Mouse (Mus musculus) erythroblast, embryonic 14.5 days (primary cell): ENCODE data around the gene Olfr995. TPM values are rescaled to one million over a fixed set of nuclear protein-coding genes. Genes with fewer than 3 reads are reported as not detected.

Experiments used
- H3K27me3 ChIP-seq: 2 replicates; pipeline ENCODE4 v1.6.1; 2012; ENCODE audit warnings: inconsistent platforms; ENCODE audit not compliant: control insufficient read depth
- H3K36me3 ChIP-seq: 2 replicates; pipeline ENCODE4 v1.6.1; 2012; ENCODE audit warnings: mild to moderate bottlenecking, inconsistent platforms; ENCODE audit not compliant: control insufficient read depth
- H3K4me1 ChIP-seq: 2 replicates; pipeline ENCODE4 v1.6.1; 2012; ENCODE audit warnings: inconsistent platforms; ENCODE audit not compliant: control insufficient read depth
- H3K4me3 ChIP-seq: replicated peaks from 2 replicates; pipeline ENCODE3; 2012; ENCODE audit warnings: moderate library complexity, mild to moderate bottlenecking, inconsistent platforms
- H3K9me3 ChIP-seq: 2 replicates; pipeline ENCODE4 v1.6.1; 2012; ENCODE audit warnings: low read length, inconsistent platforms, mixed read lengths; ENCODE audit not compliant: control insufficient read depth
- GATA1 ChIP-seq: IDR thresholded peaks from 2 replicates; pipeline ENCODE4 v1.6.1; 2012; ENCODE audit warnings: low read length, inconsistent platforms, mixed read lengths
- TAL1 ChIP-seq: IDR thresholded peaks from 3 replicates; pipeline ENCODE4 v1.6.1; 2012; ENCODE audit warnings: low read length, inconsistent platforms, mixed read lengths
- polyA plus RNA-seq: library from polyadenylated mRNA; stranded (reverse); fragments of >175 nt; gene quantifications from 2 replicates; pipeline ENCODE4 v1.2.3, GENCODE M21; 2012

The Olfr995 gene
- polyA plus RNA-seq: not detected in 2 replicates

DNA sequence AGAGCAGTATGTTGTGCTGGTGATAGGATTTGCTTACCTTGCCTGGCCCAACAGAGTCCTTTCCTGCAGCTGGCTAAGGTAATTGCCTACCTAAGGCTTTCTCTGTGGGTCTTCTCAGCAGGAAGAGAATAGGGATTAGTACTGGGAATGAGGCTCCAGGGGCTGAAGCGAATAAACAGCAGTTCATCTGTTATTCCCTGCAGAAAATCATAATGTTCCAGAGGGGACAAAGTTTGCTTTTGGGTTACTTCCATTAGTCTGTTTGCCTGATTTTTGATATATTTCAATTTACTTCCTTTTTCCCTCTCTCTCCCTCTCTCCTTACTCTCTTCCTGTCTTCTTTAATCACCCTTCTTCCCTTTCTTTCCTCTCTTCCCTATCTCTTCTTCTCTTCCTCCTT, at the start of gene Olfr995:
Gene Olfr995 (minus strand): TSS at position 101 of the 400 bp plus-strand sequence.
- TF ChIP-seq TAL1 (no peak), GATA1 (no peak)

GRCm38 (mm10) chr2:85490396-85490795, 47.0 kb upstream of the Olfr995 start:
- H3K36me3 ChIP-seq: no peaks in the 10 kb centered on the region
- no peaks in the 10 kb centered on the region for H3K27me3 ChIP-seq
- no peaks in the 10 kb centered on the region; the same call in 1 of the 2 replicates for H3K9me3 ChIP-seq
- H3K4me1 ChIP-seq: no peaks in the 10 kb centered on the region
- TF ChIP-seq GATA1 (no peak), TAL1 (no peak)
- H3K4me3 ChIP-seq: no peak overlapping the region

More for the DNA sequence above, at the start of gene Olfr995:
- Histone ChIP-seq H3K9me3 (no peaks in the 10 kb centered on the region), H3K27me3 (no peaks in the 10 kb centered on the region), H3K4me1 (no peaks in the 10 kb centered on the region), H3K36me3 (no peaks in the 10 kb centered on the region), H3K4me3 (no peak within 1 kb of the TSS)

- no peaks in the 10 kb centered on the region for H3K27me3 ChIP-seq
- no peak for TF ChIP-seq TAL1
- TF ChIP-seq GATA1: no peak
- no peaks in the 10 kb centered on the region for H3K36me3 ChIP-seq
- no peak overlapping the region for H3K4me3 ChIP-seq
- no peaks in the 10 kb centered on the region; the same call in 1 of the 2 replicates for H3K9me3 ChIP-seq
- no peaks in the 10 kb centered on the region for H3K4me1 ChIP-seq
These were observed 23.4 kb upstream of the Olfr995 start for GRCm38 (mm10) chr2:85466801-85467325.

DNA sequence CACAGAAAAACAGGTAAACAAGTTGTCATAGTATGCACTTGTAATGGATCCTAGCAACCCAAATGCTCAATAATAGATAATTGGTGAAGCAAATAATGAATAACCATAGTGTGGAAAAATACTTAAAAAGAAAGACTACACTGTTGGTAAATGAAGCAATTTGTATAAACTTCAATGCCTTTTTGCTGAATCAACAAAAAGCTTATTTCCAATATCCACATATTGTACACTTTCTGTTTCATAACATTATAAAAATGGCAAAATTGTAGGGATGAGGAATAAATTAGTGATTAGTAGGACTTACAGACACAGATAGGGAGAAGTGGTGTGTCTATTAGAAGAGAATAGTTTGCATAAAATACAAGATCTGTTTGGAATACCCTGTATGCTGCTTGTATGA, 893 bp downstream of the Olfr995 start:
- Histone ChIP-seq H3K36me3 (no peaks in the 10 kb centered on the region), H3K27me3 (no peaks in the 10 kb centered on the region), H3K9me3 (no peaks in the 10 kb centered on the region), H3K4me3 (no peak overlapping the region), H3K4me1 (no peaks in the 10 kb centered on the region)
- TF ChIP-seq GATA1 (no peak), TAL1 (no peak)

- no peak for TF ChIP-seq TAL1
- Histone ChIP-seq H3K36me3 (no peaks in the 10 kb centered on the region), H3K4me1 (no peaks in the 10 kb centered on the region), H3K4me3 (no peak within 1 kb of the TSS), H3K27me3 (no peaks in the 10 kb centered on the region), H3K9me3 (no peaks in the 10 kb centered on the region)
These were observed 7.1 kb downstream of the Olfr995 start, which contains the start of gene Olfr994 for GRCm38 (mm10) chr2:85436351-85436750. TSS of gene Olfr994 (minus strand) at chr2:85436451.

DNA sequence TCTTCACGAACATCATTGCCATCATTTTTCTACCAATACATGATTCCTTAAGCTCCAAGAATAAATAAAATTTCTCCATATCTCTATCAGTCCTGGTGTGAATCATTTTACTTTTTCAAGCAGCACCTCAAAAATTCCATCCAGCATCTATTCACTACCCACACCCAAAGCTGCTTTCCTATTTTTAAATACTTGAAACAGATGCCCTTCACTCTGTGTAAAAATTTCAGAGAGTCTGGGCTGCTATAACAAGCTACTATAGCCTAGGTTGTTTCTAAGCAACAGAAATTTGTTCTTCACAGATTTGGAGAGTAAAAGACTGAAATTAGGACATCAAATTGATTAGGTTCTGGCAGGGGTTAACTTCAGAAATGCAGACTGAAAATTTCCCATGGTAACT, 17.5 kb downstream of the Olfr995 start:
- no peaks in the 10 kb centered on the region for H3K4me1 ChIP-seq
- no peak overlapping the region for H3K4me3 ChIP-seq
- H3K9me3 ChIP-seq: peaks cover under 1% of the 10 kb centered on the region; the same call in 1 of the 2 replicates
- no peaks in the 10 kb centered on the region for H3K36me3 ChIP-seq
- H3K27me3 ChIP-seq: no peaks in the 10 kb centered on the region
- TF ChIP-seq TAL1: no peak
- no peak for TF ChIP-seq GATA1

GRCm38 (mm10) chr2:85414777-85415176, 28.7 kb downstream of the Olfr995 start, which contains the start of gene Olfr993:
TSS of gene Olfr993 (minus strand) at chr2:85414877.
- H3K4me1 ChIP-seq: no peaks in the 10 kb centered on the region
- TF ChIP-seq GATA1 (no peak), TAL1 (no peak)
- H3K4me3 ChIP-seq: no peak within 1 kb of the TSS

DNA sequence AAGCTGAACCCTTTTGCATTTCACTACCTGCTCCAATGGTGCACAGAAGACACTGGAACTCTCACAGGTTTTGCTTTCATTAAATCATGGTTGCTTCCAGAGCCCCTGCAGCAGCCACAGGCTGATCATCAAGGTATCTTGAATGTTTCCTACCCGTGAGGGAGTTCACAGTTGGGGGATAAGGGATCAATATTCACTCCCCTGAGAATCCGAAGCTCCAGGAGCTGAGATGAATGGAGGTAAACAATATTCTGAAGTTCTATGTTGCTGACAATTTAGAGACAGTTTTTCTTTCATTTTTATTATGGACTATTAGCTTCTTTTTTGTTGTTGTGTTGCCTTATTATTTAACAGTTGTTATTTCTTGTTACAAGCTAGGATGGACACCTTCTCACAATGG, 34.1 kb downstream of the Olfr995 start, which contains the start of gene Olfr992:
Gene Olfr992 (minus strand): TSS at position 101 of the 400 bp plus-strand sequence.
- Histone ChIP-seq H3K4me3 (no peak within 1 kb of the TSS), H3K9me3 (no peaks in the 10 kb centered on the region), H3K36me3 (no peaks in the 10 kb centered on the region), H3K27me3 (no peaks in the 10 kb centered on the region), H3K4me1 (no peaks in the 10 kb centered on the region)
- TF ChIP-seq GATA1: no peak
- TF ChIP-seq TAL1: no peak

More at GRCm38 (mm10) chr2:85414777-85415176, 28.7 kb downstream of the Olfr995 start, which contains the start of gene Olfr993:
- Histone ChIP-seq H3K27me3 (no peaks in the 10 kb centered on the region), H3K36me3 (no peaks in the 10 kb centered on the region), H3K9me3 (no peaks in the 10 kb centered on the region)

Other genes starting within 250 kb of the Olfr995 start
- gene Lrrc55, start 246.4 kb downstream of the Olfr995 start, polyA plus RNA-seq: 0.02 TPM in 1 of 2 replicates, not detected in the other
- gene Olfr987, start 104.3 kb downstream of the Olfr995 start, polyA plus RNA-seq: not detected in 2 replicates
- gene Olfr988, start 80.4 kb downstream of the Olfr995 start, polyA plus RNA-seq: not detected in 2 replicates
- gene Olfr992, start 34.2 kb downstream of the Olfr995 start, polyA plus RNA-seq: not detected in 2 replicates
- gene Olfr993, start 28.8 kb downstream of the Olfr995 start, polyA plus RNA-seq: not detected in 2 replicates
- gene Olfr994, start 7.2 kb downstream of the Olfr995 start, polyA plus RNA-seq: not detected in 2 replicates
- gene 4833423E24Rik, start 75.4 kb upstream of the Olfr995 start, polyA plus RNA-seq: not detected in 2 replicates
- not detected in 2 replicates for gene Olfr996, start 135.6 kb upstream of the Olfr995 start, polyA plus RNA-seq
- gene Olfr998, start 145.3 kb upstream of the Olfr995 start, polyA plus RNA-seq: not detected in 2 replicates
- not detected in 2 replicates for gene Olfr1000, start 168.3 kb upstream of the Olfr995 start, polyA plus RNA-seq
- gene Olfr1002, start 207.1 kb upstream of the Olfr995 start, polyA plus RNA-seq: not detected in 2 replicates
- not detected in 2 replicates for gene Olfr154, start 220.8 kb upstream of the Olfr995 start, polyA plus RNA-seq
- gene Olfr1006, start 235.1 kb upstream of the Olfr995 start, polyA plus RNA-seq: not detected in 2 replicates
- gene Olfr1008, start 245.8 kb upstream of the Olfr995 start, polyA plus RNA-seq: not detected in 2 replicates